Mouse (Mus musculus) kidney, postnatal 0 days (tissue): ENCODE measurements around the gene Nrbf2. TPM values are rescaled to one million over a fixed set of nuclear protein-coding genes. Genes with fewer than 3 reads are reported as not detected.
A peak's percentile ranks its signal among the peaks of the same experiment; 100 is the strongest.

Source experiments
- ATAC-seq: fragments of 200-750 bp; cut with Nextera tagmentation; replicated peaks from 2 replicates; pipeline ENCODE4 v1.8.0; 2017; ENCODE audit warnings: low read depth, moderate number of reproducible peaks, moderate TSS enrichment, moderate library complexity; ENCODE audit not compliant: low FRiP score
- DNase-seq: peaks from one replicate; pipeline ENCODE4 v3.0.0-alpha.2; 2016; ENCODE audit warnings: low spot score
- H3K27ac ChIP-seq: fragments of 300-500 bp; sonication (generic); 2 replicates; pipeline ENCODE4 v1.5.1; 2014; ENCODE audit warnings: mild to moderate bottlenecking
- H3K27me3 ChIP-seq: fragments of 300-500 bp; sonication (generic); 2 replicates; pipeline ENCODE4 v1.6.1; 2014; ENCODE audit warnings: low read length, mixed read lengths; ENCODE audit not compliant: insufficient read depth
- H3K36me3 ChIP-seq: fragments of 300-500 bp; sonication (generic); 2 replicates; pipeline ENCODE4 v1.6.1; 2014; ENCODE audit warnings: low read length, mixed read lengths; ENCODE audit not compliant: insufficient read depth
- H3K4me1 ChIP-seq: fragments of 300-500 bp; sonication (generic); replicated peaks from 2 replicates; pipeline ENCODE4 v1.6.1; 2014; ENCODE audit warnings: antibody characterized with exemption, low read length, mixed read lengths; ENCODE audit not compliant: insufficient read depth
- H3K4me2 ChIP-seq: fragments of 300-500 bp; sonication (generic); 2 replicates; pipeline ENCODE4 v1.6.1; 2014; ENCODE audit warnings: mild to moderate bottlenecking, low read length, moderate library complexity, mixed read lengths
- H3K4me3 ChIP-seq: fragments of 300-500 bp; sonication (generic); replicated peaks from 2 replicates; pipeline ENCODE4 v1.5.1; 2014; ENCODE audit warnings: low read depth, low read length
- H3K9ac ChIP-seq: fragments of 300-500 bp; sonication (generic); 2 replicates; pipeline ENCODE4 v1.6.1; 2014; ENCODE audit warnings: low read depth, low read length
- H3K9me3 ChIP-seq: fragments of 300-500 bp; sonication (generic); replicated peaks from 2 replicates; pipeline ENCODE4 v1.6.1; 2016; ENCODE audit warnings: low read length, inconsistent platforms, mixed read lengths
- CTCF ChIP-seq: IDR thresholded peaks from 2 replicates; pipeline ENCODE4 v1.5.1; 2016; ENCODE audit warnings: antibody characterized with exemption, low read depth, mild to moderate bottlenecking, moderate library complexity
- WGBS: fragments of 180-500 bp; shearing (Covaris S2); extraction: QIAGEN DNeasy Blood & Tissue Kit; methylation state at CpG from one replicate; pipeline ENCODE4 v1.1.7; 2014; 5-methylcytosine and 5-hydroxymethylcytosine counted together
- polyA plus RNA-seq: library from polyadenylated mRNA; unstranded; fragments of >200 nt; fragmentation: Nextera tagmentation; extraction: Ambion mirVana; gene quantifications from 2 replicates; pipeline ENCODE4 v1.2.1, GENCODE M21; 2015

The Nrbf2 gene
- polyA plus RNA-seq, 1 experiment from 2014 or later = 38.1 TPM

GRCm38 (mm10) chr10:67218873-67219565 is 66.1 kb downstream of the Nrbf2 start:
- 83% methylated on average over 18 of the region's 18 CpGs for whole genome bisulfite sequencing
- peaks cover 18% of the 10 kb centered on the region for H3K36me3 ChIP-seq
- H3K4me2 ChIP-seq = no peak overlapping the region
- H3K9me3 ChIP-seq = no peaks in the 10 kb centered on the region
- no peaks in the 10 kb centered on the region for H3K27me3 ChIP-seq
- ATAC-seq (no peak), DNase-seq (no peak)
- H3K27ac ChIP-seq = no peak overlapping the region
- H3K4me3 ChIP-seq = no peak overlapping the region
- TF ChIP-seq CTCF = no peak
- 0 out of 2 replicates have a peak, but pooled peaks cover 2% of the 10 kb centered on the region for H3K4me1 ChIP-seq
- H3K9ac ChIP-seq = no peak overlapping the region

- no peak overlapping the region for H3K4me3 ChIP-seq
- DNase-seq (peak; percentile 40), ATAC-seq (no peak)
- H3K9ac ChIP-seq = no peak overlapping the region
- no peaks in the 10 kb centered on the region for H3K9me3 ChIP-seq
- H3K27ac ChIP-seq = no peak overlapping the region
- WGBS = 82% methylated on average over 3 of the region's 3 CpGs
- no peaks in the 10 kb centered on the region for H3K27me3 ChIP-seq
- 0 out of 2 replicates have a peak, but pooled peaks cover 2% of the 10 kb centered on the region for H3K4me1 ChIP-seq
- no peak overlapping the region for H3K4me2 ChIP-seq
- H3K36me3 ChIP-seq = peaks cover 18% of the 10 kb centered on the region
- peak; percentile 49; the same call in 1 of the 2 replicates for TF ChIP-seq CTCF
Observed at GRCm38 (mm10) chr10:67216872-67217271, 68.2 kb downstream of the Nrbf2 start.

Other genes with a start within 250 kb of the Nrbf2 start
- gene Jmjd1c, start 189.2 kb downstream of the Nrbf2 start, polyA plus RNA-seq = 35.2 and 40.8 TPM in 2 replicates
- 44.7 and 50.9 TPM in 2 replicates for gene Reep3, start 188.4 kb downstream of the Nrbf2 start, polyA plus RNA-seq